Mouse (Mus musculus): ENCODE data around the gene Vezt.

Vezt gene

GRCm38 (mm10) chr10:94035658-94036374 lies at the start of gene Vezt, which contains the start of gene Fgd6:
Gene Vezt, minus strand, starts transcription at chr10:94035817.
Gene Fgd6, plus strand, starts transcription at chr10:94036001.
- peak; percentile 98 to 100 for DNase-seq (ENCODE audit: inconsistent age in 2 of 2, low spot score in 1 of 2)

GRCm38 (mm10) chr10:94082040-94082734 lies 46.6 kb upstream of the Vezt start:
- no peak for DNase-seq (ENCODE audit: inconsistent age in 2 of 2, low spot score in 1 of 2)

- DNase-seq (ENCODE audit: inconsistent age in 2 of 2, low spot score in 1 of 2): no peak
Observed at GRCm38 (mm10) chr10:94080740-94081139, 45.1 kb upstream of the Vezt start.

- no peak for DNase-seq (ENCODE audit: inconsistent age in 2 of 2, low spot score in 1 of 2)
Observed at GRCm38 (mm10) chr10:94076966-94077825, 41.6 kb upstream of the Vezt start.

GRCm38 (mm10) chr10:94072916-94073465 lies 37.4 kb upstream of the Vezt start:
- DNase-seq (ENCODE audit: inconsistent age in 2 of 2, low spot score in 1 of 2): no peak

GRCm38 (mm10) chr10:94072261-94072915 lies 36.8 kb upstream of the Vezt start:
- peak; percentile 40 to 54 for DNase-seq (ENCODE audit: inconsistent age in 2 of 2, low spot score in 1 of 2)

GRCm38 (mm10) chr10:94071641-94072040 lies 36.0 kb upstream of the Vezt start:
- DNase-seq (ENCODE audit: inconsistent age in 2 of 2, low spot score in 1 of 2): no peak

GRCm38 (mm10) chr10:94068701-94069100 lies 33.1 kb upstream of the Vezt start:
- peak in 1 of 2 experiments; percentile 25 for DNase-seq (ENCODE audit: inconsistent age in 2 of 2, low spot score in 1 of 2)

GRCm38 (mm10) chr10:94066896-94067295 lies 31.3 kb upstream of the Vezt start:
- no peak for DNase-seq (ENCODE audit: inconsistent age in 2 of 2, low spot score in 1 of 2)

GRCm38 (mm10) chr10:94062357-94062756 lies 26.7 kb upstream of the Vezt start:
- no peak for DNase-seq (ENCODE audit: inconsistent age in 2 of 2, low spot score in 1 of 2)

- no peak for DNase-seq (ENCODE audit: inconsistent age in 2 of 2, low spot score in 1 of 2)
Observed at GRCm38 (mm10) chr10:94060190-94060589, 24.6 kb upstream of the Vezt start.

GRCm38 (mm10) chr10:94059618-94060055 lies 24.0 kb upstream of the Vezt start:
- no peak for DNase-seq (ENCODE audit: inconsistent age in 2 of 2, low spot score in 1 of 2)

GRCm38 (mm10) chr10:94056487-94056886 lies 20.9 kb upstream of the Vezt start:
- DNase-seq (ENCODE audit: inconsistent age in 2 of 2, low spot score in 1 of 2): no peak

GRCm38 (mm10) chr10:94050736-94051135 lies 15.1 kb upstream of the Vezt start:
- DNase-seq (ENCODE audit: inconsistent age in 2 of 2, low spot score in 1 of 2): no peak

GRCm38 (mm10) chr10:94049121-94049520 lies 13.5 kb upstream of the Vezt start:
- DNase-seq (ENCODE audit: inconsistent age in 2 of 2, low spot score in 1 of 2): no peak

GRCm38 (mm10) chr10:94047845-94048559 lies 12.4 kb upstream of the Vezt start:
- no peak for DNase-seq (ENCODE audit: inconsistent age in 2 of 2, low spot score in 1 of 2)

GRCm38 (mm10) chr10:94047024-94047423 lies 11.4 kb upstream of the Vezt start:
- no peak for DNase-seq (ENCODE audit: inconsistent age in 2 of 2, low spot score in 1 of 2)

GRCm38 (mm10) chr10:94045301-94045700 lies 9.7 kb upstream of the Vezt start:
- DNase-seq (ENCODE audit: inconsistent age in 2 of 2, low spot score in 1 of 2): no peak

- no peak for DNase-seq (ENCODE audit: inconsistent age in 2 of 2, low spot score in 1 of 2)
Observed at GRCm38 (mm10) chr10:94043908-94044307, 8.3 kb upstream of the Vezt start.
